Mouse (Mus musculus) kidney, embryonic 14.5 days (tissue): ENCODE results near the gene Smok3c. TPM values are rescaled to one million over a fixed set of nuclear protein-coding genes. Genes with fewer than 3 reads are reported as not detected.

Experiments used
- polyA plus RNA-seq: library from polyadenylated mRNA; unstranded; fragments of >200 nt; fragmentation: Nextera tagmentation; extraction: Ambion mirVana; gene quantifications from 2 replicates; pipeline ENCODE4 v1.2.1, GENCODE M21; 2014

Smok3c gene
- polyA plus RNA-seq, 1 experiment from 2014 or later: not detected

Other genes with a start within 250 kb of the Smok3c start
- 1.1 and 1.2 TPM in 2 replicates for gene Pilra, start 216.9 kb upstream of the Smok3c start, polyA plus RNA-seq
- gene Pilrb1, start 195.1 kb upstream of the Smok3c start, polyA plus RNA-seq: 0.31 and 0.84 TPM in 2 replicates
- 0.61 and 0.76 TPM in 2 replicates for gene Pilrb2, start 181.4 kb upstream of the Smok3c start, polyA plus RNA-seq
- not detected in 2 replicates for gene Cyp3a13, start 131.6 kb upstream of the Smok3c start, polyA plus RNA-seq
- not detected in 2 replicates for gene Gjc3, start 90.1 kb upstream of the Smok3c start, polyA plus RNA-seq
- not detected in 2 replicates for gene Azgp1, start 71.7 kb upstream of the Smok3c start, polyA plus RNA-seq
- gene Smok3a, start 31.9 kb upstream of the Smok3c start, polyA plus RNA-seq: not detected in 2 replicates
- gene Smok3b, start 31.8 kb upstream of the Smok3c start, polyA plus RNA-seq: not detected in 2 replicates
- gene Zkscan1, start 31.9 kb downstream of the Smok3c start, polyA plus RNA-seq: 16.5 and 33.7 TPM in 2 replicates
- 52.6 and 65.1 TPM in 2 replicates for gene Zscan21, start 63.7 kb downstream of the Smok3c start, polyA plus RNA-seq
- gene Zfp113, start 102.5 kb downstream of the Smok3c start, polyA plus RNA-seq: 13.4 and 26.1 TPM in 2 replicates
- gene Cops6, start 107.9 kb downstream of the Smok3c start, polyA plus RNA-seq: 253 and 294 TPM in 2 replicates
- gene Ap4m1, start 118.8 kb downstream of the Smok3c start, polyA plus RNA-seq: 18.1 and 22.6 TPM in 2 replicates
- 176 and 241 TPM in 2 replicates for gene Mcm7, start 119.2 kb downstream of the Smok3c start, polyA plus RNA-seq
- gene Taf6, start 134.3 kb downstream of the Smok3c start, polyA plus RNA-seq: 80.9 and 109 TPM in 2 replicates
- 57.8 and 61.5 TPM in 2 replicates for gene Cnpy4, start 134.3 kb downstream of the Smok3c start, polyA plus RNA-seq
- gene Mblac1, start 141.1 kb downstream of the Smok3c start, polyA plus RNA-seq: 9.7 and 10.2 TPM in 2 replicates
- gene Nxpe5, start 172.7 kb downstream of the Smok3c start, polyA plus RNA-seq: 0.07 TPM in 1 of 2 replicates, not detected in the other
- 47.7 and 66.4 TPM in 2 replicates for gene Lamtor4, start 202.3 kb downstream of the Smok3c start, polyA plus RNA-seq
- 5.4 and 6.8 TPM in 2 replicates for gene BC037034, start 210.8 kb downstream of the Smok3c start, polyA plus RNA-seq
- gene Gal3st4, start 219.6 kb downstream of the Smok3c start, polyA plus RNA-seq: 2.4 and 3.3 TPM in 2 replicates
- not detected in 2 replicates for gene Gm43720, start 226.8 kb downstream of the Smok3c start, polyA plus RNA-seq
- gene Gpc2, start 226.8 kb downstream of the Smok3c start, polyA plus RNA-seq: 5.1 and 7.9 TPM in 2 replicates
- gene Stag3, start 227.0 kb downstream of the Smok3c start, polyA plus RNA-seq: 3.1 and 4.5 TPM in 2 replicates